Mouse (Mus musculus): ENCODE data around the gene Prkca. TPM values are rescaled to one million over a fixed set of nuclear protein-coding genes. Genes with fewer than 3 reads are reported as not detected.

Gene Prkca
- total RNA-seq, 1 experiment from 2014 or later, result 10.1 TPM

DNA sequence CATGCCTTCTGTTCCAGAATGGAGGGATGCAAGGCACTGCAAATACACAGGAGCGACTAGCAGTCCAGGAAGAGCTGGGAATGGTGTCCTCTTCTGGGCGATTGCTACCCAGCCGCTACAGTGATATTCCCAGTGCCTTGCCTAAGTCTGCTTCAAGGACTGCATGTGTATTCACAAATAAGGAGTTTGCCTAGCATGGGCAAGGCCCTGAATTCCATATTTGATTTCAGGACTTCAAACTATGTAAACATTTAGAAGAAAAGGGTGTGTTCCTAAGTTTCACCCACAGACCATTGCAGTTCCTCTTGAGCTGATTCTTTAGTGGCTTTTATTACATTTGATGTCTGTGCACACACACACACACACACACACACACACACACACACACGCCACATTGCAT, 39.9 kb downstream of the Prkca start:
- ATAC-seq (ENCODE audit: extremely low read depth, insufficient number of reproducible peaks, low FRiP score, poor library complexity, severe bottlenecking), result no peak

DNA sequence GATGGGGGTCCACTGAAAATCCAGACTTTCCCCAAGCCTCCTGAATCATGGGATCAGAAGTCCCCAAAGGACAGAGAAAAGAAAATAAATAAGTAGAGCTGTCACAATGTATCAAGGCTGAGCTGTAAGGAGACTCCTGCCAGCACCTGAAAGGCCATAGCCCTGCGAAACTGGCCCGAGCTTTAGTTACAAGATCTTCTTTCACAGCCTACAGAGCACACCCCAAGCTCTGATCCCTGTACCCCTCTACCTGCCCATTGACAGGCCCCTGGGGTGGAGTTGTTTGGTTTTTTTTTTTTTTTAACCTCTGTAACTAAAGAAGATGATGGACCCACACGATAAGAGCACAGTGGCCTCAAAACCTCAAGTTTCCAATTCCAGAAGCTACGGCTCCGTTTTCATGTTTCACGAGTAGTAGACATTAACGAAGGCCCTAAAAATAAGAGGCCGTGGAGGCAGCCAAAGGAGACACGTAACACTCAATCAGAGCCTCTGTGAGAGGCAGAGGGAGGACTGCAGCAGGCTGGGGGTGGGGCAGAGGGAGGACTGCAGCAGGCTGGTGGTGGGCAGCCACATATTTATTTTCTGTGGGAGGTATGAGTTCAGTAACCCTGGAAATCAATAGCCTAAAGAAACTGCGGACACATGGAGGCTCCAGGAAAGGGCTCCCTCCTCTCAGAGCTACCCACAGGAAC, 41.8 kb downstream of the Prkca start:
- ATAC-seq (ENCODE audit: extremely low read depth, insufficient number of reproducible peaks, low FRiP score, poor library complexity, severe bottlenecking), result no peak

- ATAC-seq (ENCODE audit: extremely low read depth, insufficient number of reproducible peaks, low FRiP score, poor library complexity, severe bottlenecking), result no peak
Observed at GRCm38 (mm10) chr11:108301036-108301435, 42.7 kb downstream of the Prkca start.

- ATAC-seq (ENCODE audit: extremely low read depth, insufficient number of reproducible peaks, low FRiP score, poor library complexity, severe bottlenecking), result no peak
Observed at GRCm38 (mm10) chr11:108300443-108300842, 43.3 kb downstream of the Prkca start.

GRCm38 (mm10) chr11:108299913-108300312, 43.8 kb downstream of the Prkca start:
- ATAC-seq (ENCODE audit: extremely low read depth, insufficient number of reproducible peaks, low FRiP score, poor library complexity, severe bottlenecking), result no peak

DNA sequence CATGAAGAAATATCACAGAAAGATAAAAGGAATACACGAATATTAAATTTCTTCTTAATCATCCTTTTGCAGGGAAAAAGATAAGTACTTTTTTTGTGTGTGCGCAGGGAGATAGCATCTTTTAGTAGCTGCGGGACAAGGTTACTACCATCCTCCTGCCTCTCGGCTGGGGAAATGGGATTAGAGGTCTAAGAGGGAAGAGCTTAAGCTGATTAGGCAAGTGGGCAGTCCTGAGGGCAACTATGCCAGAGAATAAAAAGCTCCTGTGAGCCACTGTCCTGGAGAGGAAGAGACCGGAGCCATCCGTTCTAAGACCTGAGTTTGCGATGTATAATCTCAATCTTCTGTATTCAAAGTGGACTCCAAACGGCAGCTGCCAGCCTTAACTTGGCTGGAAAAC, 45.8 kb downstream of the Prkca start:
- ATAC-seq (ENCODE audit: extremely low read depth, insufficient number of reproducible peaks, low FRiP score, poor library complexity, severe bottlenecking), result no peak

- ATAC-seq (ENCODE audit: extremely low read depth, insufficient number of reproducible peaks, low FRiP score, poor library complexity, severe bottlenecking), result no peak
Observed at GRCm38 (mm10) chr11:108295373-108295772, 48.4 kb downstream of the Prkca start.

DNA sequence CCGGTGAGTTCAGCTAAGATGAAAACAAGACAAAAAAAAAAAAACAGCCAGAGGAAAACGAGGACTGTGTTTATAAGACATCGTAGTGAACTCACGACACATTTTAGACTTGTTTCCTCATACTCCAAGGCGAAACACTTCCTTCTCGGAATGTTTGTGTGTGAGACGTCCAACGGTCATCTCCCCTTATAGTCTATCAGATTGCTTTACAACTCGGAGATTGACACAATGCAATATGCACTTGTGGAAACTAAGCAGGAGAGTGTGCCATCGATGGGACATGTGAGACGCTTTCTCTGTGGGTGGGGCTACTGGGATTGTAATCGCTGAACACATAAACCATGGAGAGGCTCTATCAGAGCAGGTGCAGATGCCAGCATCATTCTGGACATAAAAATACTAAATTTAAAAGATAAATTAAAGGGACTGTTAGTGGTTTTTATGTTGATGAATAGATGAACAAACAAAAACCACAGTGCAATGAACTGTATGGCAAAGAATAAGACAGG, 49.4 kb downstream of the Prkca start:
- ATAC-seq (ENCODE audit: extremely low read depth, insufficient number of reproducible peaks, low FRiP score, poor library complexity, severe bottlenecking), result no peak

DNA sequence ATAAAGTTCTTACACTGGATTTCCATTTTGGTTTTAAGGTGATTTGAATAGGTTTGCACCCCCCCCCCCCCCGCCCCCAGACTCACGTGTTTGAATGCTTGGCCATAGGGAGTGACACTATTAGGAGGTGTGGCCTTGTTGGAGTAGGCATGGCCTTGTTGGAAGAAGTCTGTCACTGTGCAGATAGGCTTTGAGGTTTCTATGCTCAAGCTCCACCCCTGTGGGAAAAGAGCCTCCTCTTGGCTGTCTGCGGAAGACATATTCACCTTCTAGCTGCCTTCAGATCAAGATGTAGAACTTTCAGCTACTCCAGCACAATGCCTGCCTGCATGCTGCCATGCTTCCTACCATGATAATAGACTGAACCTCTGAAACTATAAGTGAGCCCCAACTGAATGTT, 49.9 kb downstream of the Prkca start:
- no peak for ATAC-seq (ENCODE audit: extremely low read depth, insufficient number of reproducible peaks, low FRiP score, poor library complexity, severe bottlenecking)

DNA sequence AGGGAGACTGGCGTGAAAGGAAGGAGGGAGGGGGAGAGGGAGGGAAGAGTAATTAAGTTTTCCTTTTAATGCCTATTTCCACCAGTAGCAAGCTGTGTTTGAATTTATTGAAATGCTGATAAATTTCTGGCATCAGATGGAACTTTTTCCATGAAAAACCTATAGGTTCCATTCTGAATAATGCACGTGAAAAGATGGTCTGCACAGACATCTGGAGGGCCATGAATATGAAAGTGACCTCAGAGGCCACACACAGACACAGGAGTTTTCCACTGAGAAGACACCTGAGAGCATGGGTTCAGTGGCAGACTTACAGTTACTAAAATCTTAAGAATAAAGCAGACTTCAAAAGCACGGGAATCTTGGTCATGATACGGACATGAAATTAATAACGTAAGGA, 54.5 kb downstream of the Prkca start:
- no peak for ATAC-seq (ENCODE audit: extremely low read depth, insufficient number of reproducible peaks, low FRiP score, poor library complexity, severe bottlenecking)

- ATAC-seq (ENCODE audit: extremely low read depth, insufficient number of reproducible peaks, low FRiP score, poor library complexity, severe bottlenecking), result no peak
Observed at GRCm38 (mm10) chr11:108287321-108287720, 56.4 kb downstream of the Prkca start.

DNA sequence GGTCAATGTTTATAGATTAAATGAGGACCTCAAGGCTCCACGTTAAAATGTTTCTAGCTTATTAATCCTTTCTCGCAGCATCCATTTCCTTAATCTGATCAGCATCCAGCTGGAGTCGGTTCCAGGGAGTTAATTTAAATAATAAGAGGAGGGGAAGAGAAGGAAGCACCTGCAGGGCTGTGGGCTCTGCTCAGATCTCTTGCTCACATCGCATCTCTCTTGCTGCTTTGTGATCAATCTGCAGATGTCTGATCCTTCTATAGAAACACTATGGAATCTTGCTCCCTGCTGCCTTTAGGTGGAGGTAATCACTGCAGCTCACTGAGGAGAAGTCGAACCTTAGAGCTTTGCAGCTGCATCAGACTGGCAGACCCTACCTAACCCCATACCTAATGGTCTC, 58.7 kb downstream of the Prkca start:
- ATAC-seq (ENCODE audit: extremely low read depth, insufficient number of reproducible peaks, low FRiP score, poor library complexity, severe bottlenecking), result no peak

DNA sequence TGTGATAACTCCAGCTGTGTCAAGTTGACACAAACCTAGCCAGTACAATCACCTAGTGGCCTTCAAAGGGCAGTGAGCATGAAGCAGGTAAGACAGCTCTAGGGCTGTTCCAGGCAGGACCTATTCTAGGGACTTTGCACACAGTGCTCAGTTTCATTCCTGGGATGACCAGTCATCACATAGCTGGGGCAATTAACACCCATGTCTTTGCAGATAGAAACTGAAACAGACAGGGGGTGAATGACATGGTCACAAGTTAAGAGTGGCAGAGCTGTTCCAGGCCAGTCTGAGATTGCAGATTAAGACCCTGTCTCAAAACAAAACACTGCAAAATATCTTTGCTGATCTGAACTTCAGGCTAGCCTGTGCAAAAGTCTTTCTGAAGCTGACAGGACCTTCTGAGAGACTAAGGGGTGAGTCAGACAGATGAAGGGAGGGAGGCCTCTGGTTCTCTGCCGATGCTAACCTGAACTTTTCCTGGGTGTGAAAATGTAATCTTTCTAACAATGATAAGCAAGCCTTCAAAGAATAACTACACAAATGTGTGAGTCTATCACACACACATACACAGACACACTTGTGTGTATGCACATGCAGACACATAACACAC, 60.8 kb downstream of the Prkca start:
- no peak for ATAC-seq (ENCODE audit: extremely low read depth, insufficient number of reproducible peaks, low FRiP score, poor library complexity, severe bottlenecking)

GRCm38 (mm10) chr11:108279748-108280373, 63.9 kb downstream of the Prkca start:
- ATAC-seq (ENCODE audit: extremely low read depth, insufficient number of reproducible peaks, low FRiP score, poor library complexity, severe bottlenecking), result no peak

DNA sequence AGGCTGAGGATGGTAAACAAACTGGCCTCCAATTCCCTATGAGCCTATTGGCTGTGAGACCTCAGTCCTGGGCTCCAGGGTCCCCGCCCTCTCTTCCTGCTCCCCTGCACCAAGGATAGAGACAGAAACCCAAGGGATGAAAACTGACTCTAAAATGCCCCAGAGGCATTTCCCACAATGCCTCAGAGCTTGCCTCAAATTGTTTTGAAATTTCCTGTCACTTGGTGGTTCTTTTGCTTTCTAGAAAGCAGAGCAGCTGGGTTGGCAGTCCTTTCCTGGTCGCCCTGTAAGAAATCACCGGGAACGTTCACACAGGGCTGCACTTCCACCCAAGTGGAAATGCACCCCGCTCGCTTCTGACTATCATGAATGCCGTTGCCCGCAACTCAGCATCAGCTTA, 66.6 kb downstream of the Prkca start:
- ATAC-seq (ENCODE audit: extremely low read depth, insufficient number of reproducible peaks, low FRiP score, poor library complexity, severe bottlenecking), result no peak

- no peak for ATAC-seq (ENCODE audit: extremely low read depth, insufficient number of reproducible peaks, low FRiP score, poor library complexity, severe bottlenecking)
Observed at GRCm38 (mm10) chr11:108276148-108276547, 67.6 kb downstream of the Prkca start.

- ATAC-seq (ENCODE audit: extremely low read depth, insufficient number of reproducible peaks, low FRiP score, poor library complexity, severe bottlenecking), result no peak
Observed at GRCm38 (mm10) chr11:108274046-108274445, 69.7 kb downstream of the Prkca start.

- no peak for ATAC-seq (ENCODE audit: extremely low read depth, insufficient number of reproducible peaks, low FRiP score, poor library complexity, severe bottlenecking)
Observed at GRCm38 (mm10) chr11:108273415-108273965, 70.2 kb downstream of the Prkca start.

DNA sequence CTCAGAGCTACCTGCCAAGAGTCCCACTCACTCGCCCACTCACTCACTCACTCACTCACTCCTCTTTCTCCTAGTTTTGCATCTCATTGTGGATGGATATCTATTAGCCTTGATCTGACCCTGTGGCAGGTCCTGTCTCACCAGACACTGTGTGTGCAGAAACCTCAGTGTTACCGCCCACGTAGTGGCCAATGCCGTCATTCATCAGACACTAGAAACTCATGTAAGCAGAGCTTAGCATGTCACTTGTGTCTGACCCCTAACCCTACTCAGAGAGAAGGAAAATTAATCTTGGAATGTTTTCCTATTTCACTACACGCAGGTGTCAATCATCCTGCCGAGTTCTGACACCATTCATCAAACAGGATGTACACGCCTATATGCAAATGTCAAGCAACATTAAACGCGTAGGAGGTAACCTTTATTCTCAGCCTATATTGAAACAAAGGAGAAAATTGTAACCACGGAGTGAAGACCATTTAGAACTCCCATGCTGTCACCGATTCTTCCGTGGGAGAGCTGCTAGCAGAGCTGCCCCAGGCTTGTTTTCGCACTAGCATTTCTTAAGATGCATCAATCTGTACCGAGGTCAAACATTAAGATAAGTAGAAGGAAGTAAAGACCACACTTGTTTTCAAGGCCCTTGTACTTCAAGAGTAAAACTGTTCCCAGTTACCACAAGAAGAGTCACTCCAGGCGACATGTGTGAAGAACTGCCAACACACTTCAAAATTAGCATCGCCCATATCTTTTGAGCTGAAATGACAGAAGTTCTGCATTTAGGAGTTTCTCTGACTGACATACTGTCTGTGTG, 70.9 kb downstream of the Prkca start:
- peak; percentile 55; the same call in 1 of the 2 replicates for ATAC-seq (ENCODE audit: extremely low read depth, insufficient number of reproducible peaks, low FRiP score, poor library complexity, severe bottlenecking)

Data from neutrophil, adult 5-6 weeks (primary cell).